Mouse (Mus musculus) liver, embryonic 11.5 days (tissue): ENCODE data around the gene Phb2. TPM values are rescaled to one million over a fixed set of nuclear protein-coding genes. Genes with fewer than 3 reads are reported as not detected.
A peak's percentile ranks its signal among the peaks of the same experiment; 100 is the strongest.
"Not testable (repeated sequence)": the region's sequence is repeated elsewhere in the genome, so short reads cannot be mapped to it uniquely, and the experiment has no call there.

Source experiments
- ATAC-seq: fragments of 200-750 bp; cut with Nextera tagmentation; replicated peaks from 2 replicates; pipeline ENCODE4 v1.8.0; 2017; ENCODE audit warnings: moderate number of reproducible peaks, mild to moderate bottlenecking, moderate TSS enrichment, moderate library complexity; ENCODE audit not compliant: low FRiP score
- DNase-seq: peaks from one replicate; pipeline ENCODE4 v3.0.0-alpha.2; 2017; ENCODE audit warnings: low spot score
- H3K27ac ChIP-seq: fragments of 300-500 bp; sonication (generic); 2 replicates; pipeline ENCODE4 v1.5.1; 2014; ENCODE audit warnings: mild to moderate bottlenecking, low read depth, low read length, control low read depth
- H3K27me3 ChIP-seq: fragments of 300-500 bp; sonication (generic); replicated peaks from 2 replicates; pipeline ENCODE4 v1.6.1; 2014; ENCODE audit warnings: low read length, mixed read lengths; ENCODE audit not compliant: control insufficient read depth, insufficient read depth
- H3K36me3 ChIP-seq: fragments of 300-500 bp; sonication (generic); 2 replicates; pipeline ENCODE4 v1.6.1; 2014; ENCODE audit warnings: mild to moderate bottlenecking, low read length, moderate library complexity, mixed read lengths; ENCODE audit not compliant: control insufficient read depth, insufficient read depth
- H3K4me1 ChIP-seq: fragments of 300-500 bp; sonication (generic); replicated peaks from 2 replicates; pipeline ENCODE4 v1.6.1; 2014; ENCODE audit warnings: low read length, mixed read lengths; ENCODE audit not compliant: control insufficient read depth, insufficient read depth
- H3K4me2 ChIP-seq: fragments of 300-500 bp; sonication (generic); 2 replicates; pipeline ENCODE4 v1.6.1; 2014; ENCODE audit warnings: mild to moderate bottlenecking, control low read depth, moderate library complexity
- H3K4me3 ChIP-seq: fragments of 300-500 bp; sonication (generic); 2 replicates; pipeline ENCODE4 v1.5.1; 2014; ENCODE audit warnings: low read depth, low read length, control low read depth
- H3K9ac ChIP-seq: fragments of 300-500 bp; sonication (generic); 2 replicates; pipeline ENCODE4 v1.6.1; 2014; ENCODE audit warnings: low read depth, low read length, control low read depth
- H3K9me3 ChIP-seq: fragments of 300-500 bp; sonication (generic); 2 replicates; pipeline ENCODE4 v1.6.1; 2016; ENCODE audit warnings: low read length, inconsistent platforms, mixed read lengths; ENCODE audit not compliant: control insufficient read depth
- WGBS: fragments of 180-500 bp; shearing (Covaris S2); extraction: QIAGEN DNeasy Blood & Tissue Kit; methylation state at CpG from one replicate; pipeline ENCODE4 v1.1.7; 2014; 5-methylcytosine and 5-hydroxymethylcytosine counted together
- polyA plus RNA-seq: library from polyadenylated mRNA; unstranded; fragments of >200 nt; fragmentation: Nextera tagmentation; extraction: Ambion mirVana; gene quantifications from 2 replicates; pipeline ENCODE4 v1.2.1, GENCODE M21; 2014

Phb2 gene
- polyA plus RNA-seq, 1 experiment from 2014 or later: 640 TPM

DNA sequence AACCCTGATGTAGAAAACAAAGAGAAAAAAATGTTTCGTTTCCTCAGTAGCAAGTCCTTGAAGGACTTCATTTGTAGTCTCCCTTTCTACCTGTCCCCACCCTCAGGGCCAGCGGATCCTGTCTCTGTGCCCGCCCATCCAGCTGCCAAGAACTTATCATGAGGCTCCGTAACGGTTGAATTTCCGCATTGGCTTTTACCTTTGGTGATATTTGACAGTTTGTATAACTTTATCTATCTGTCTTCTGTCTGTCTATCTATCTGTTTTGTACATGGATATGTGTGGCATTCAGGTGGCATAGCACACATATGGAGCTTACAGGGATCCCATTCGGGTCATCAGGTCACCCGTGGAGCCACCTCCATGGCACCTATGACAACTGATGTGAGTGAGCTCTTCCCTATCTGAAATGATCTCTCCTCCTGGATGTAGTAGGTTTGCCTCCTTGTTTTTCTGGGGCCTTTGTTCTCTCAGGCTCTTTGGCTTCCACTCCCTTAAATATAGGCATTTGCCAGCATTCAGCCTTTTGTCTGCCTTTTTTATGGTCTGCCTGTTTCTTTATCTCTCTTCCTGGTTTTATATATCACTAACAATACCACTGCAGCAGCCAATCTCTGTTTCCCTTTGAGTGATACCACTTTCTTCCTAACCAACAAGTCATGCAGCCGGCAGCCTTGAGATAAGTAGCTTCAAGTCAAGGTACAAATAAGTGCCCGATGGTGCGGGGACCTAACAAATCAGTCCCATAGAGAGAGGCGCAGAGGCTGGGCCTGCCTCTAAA is 26.3 kb upstream of the Phb2 start:
- peaks cover 47% of the 10 kb centered on the region for H3K4me1 ChIP-seq
- no peaks in the 10 kb centered on the region for H3K9me3 ChIP-seq
- H3K27ac ChIP-seq: peak overlapping the region; percentile 35; the same call in 1 of the 2 replicates
- H3K27me3 ChIP-seq: no peaks in the 10 kb centered on the region
- H3K4me3 ChIP-seq: no peak overlapping the region
- no peak overlapping the region for H3K9ac ChIP-seq
- DNase-seq (no peak), ATAC-seq (peak; percentile 69)
- no peaks in the 10 kb centered on the region for H3K36me3 ChIP-seq
- 57% methylated on average over 12 of the region's 12 CpGs for WGBS
- H3K4me2 ChIP-seq: peak overlapping the region; percentile 37

DNA sequence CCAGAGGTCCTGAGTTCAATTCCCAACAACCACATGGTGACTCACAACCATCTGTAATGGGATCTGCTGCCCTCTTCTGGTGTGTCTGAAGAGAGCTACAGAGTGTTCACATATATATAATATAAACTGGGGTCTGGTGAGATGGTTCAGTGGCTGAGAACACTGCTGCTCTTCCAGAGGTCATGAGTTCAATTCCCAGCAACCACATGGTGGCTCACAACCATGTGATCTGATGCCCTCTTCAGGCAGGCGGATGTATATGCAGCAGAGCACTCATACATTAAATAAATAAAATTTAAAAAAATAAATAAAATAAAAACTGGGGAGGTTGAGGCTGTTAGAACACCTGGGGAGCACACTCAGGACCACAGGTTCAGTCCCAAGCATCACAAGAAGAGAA is 25.5 kb upstream of the Phb2 start:
- H3K27me3 ChIP-seq, H3K27ac ChIP-seq, ATAC-seq, H3K4me2 ChIP-seq, H3K36me3 ChIP-seq, DNase-seq, H3K4me3 ChIP-seq, H3K9me3 ChIP-seq, H3K9ac ChIP-seq: not testable (repeated sequence)
- H3K4me1 ChIP-seq: peaks cover 47% of the 10 kb centered on the region
- WGBS: 58% methylated on average over 1 of the region's 1 CpGs

DNA sequence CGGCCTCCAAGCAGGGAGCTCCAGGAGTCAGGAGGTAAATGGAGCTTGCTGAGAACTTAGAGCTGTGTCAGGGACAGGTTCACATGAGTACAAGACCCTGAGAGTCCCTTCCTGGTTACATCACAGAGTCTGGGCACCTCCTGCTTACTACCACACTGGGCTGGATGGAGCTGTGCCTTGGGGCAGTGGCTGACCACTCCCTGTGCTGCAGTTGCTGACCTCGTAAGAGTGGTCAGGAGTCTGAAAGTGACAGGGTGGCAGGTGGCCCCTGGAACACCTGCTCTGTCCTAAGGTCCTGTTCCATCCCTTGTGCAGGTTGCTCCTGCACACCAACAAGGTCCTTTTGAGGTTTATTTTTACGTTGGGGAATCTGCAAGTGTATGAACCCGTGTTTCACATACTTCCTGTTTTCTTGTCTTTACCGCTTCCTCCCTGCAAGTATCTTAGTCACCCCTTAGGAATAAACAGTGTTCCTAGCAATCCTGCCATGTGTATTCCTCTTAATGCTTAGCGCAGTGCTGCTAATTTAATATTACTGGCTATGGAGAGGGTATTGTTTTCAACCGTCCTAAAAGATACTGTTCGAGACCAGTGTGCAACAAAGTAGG is 23.9 kb upstream of the Phb2 start:
- DNase-seq (no peak), ATAC-seq (no peak)
- WGBS: 72% methylated on average over 8 of the region's 8 CpGs
- H3K27ac ChIP-seq: no peak overlapping the region
- H3K9me3 ChIP-seq: no peaks in the 10 kb centered on the region
- H3K4me1 ChIP-seq: peaks cover 36% of the 10 kb centered on the region
- H3K9ac ChIP-seq: no peak overlapping the region
- H3K4me2 ChIP-seq: no peak overlapping the region
- no peak overlapping the region for H3K4me3 ChIP-seq
- no peaks in the 10 kb centered on the region for H3K27me3 ChIP-seq
- no peaks in the 10 kb centered on the region for H3K36me3 ChIP-seq

DNA sequence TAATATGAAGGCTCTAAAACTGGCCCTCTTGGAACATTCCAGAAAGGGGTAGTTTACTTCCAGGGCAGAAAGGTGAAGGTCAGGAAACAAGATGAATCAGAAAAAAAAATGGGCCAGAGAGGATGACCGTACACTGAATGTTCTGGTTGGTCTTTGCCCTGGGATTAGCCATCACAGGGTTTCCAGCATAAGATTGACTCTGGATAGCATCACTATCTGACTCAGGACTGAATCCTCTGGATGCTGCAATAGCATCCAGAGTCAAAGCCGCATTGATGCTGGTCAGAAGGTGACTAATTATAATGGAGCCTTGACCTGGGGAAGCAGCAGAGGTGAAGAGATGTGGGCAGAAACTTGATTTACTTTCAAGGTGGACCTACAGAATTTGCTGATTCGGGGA is 23.1 kb upstream of the Phb2 start:
- Histone ChIP-seq H3K36me3 (no peaks in the 10 kb centered on the region), H3K4me3 (no peak overlapping the region), H3K9me3 (no peaks in the 10 kb centered on the region), H3K27ac (no peak overlapping the region), H3K9ac (no peak overlapping the region), H3K27me3 (no peaks in the 10 kb centered on the region), H3K4me1 (peaks cover 28% of the 10 kb centered on the region), H3K4me2 (no peak overlapping the region)
- 94% methylated on average over 3 of the region's 3 CpGs for WGBS
- ATAC-seq (no peak), DNase-seq (no peak)

DNA sequence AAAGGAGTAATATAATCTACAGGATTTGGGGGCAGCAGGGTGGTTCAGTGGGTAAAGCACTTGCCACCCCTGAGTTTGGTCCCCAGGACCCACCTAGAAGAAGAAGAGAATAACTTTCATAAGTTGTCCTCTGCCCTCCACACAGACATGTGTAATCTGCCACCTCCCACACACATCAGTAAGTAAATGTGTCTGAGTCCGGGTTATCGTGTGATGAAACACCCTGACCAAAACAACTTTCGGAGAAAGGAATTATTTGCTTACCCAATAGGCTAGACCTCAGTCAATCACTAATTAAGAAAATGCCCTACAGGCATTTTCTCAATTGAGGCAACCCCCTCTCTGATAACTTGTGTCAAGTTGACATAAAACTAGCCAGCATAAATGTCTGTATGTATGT is 21.6 kb upstream of the Phb2 start:
- no peak overlapping the region for H3K9ac ChIP-seq
- H3K4me3 ChIP-seq: no peak overlapping the region
- no peaks in the 10 kb centered on the region for H3K27me3 ChIP-seq
- H3K27ac ChIP-seq: no peak overlapping the region
- peaks cover 19% of the 10 kb centered on the region for H3K4me1 ChIP-seq
- no peaks in the 10 kb centered on the region for H3K36me3 ChIP-seq
- ATAC-seq (no peak), DNase-seq (no peak)
- WGBS: 89% methylated on average over 3 of the region's 3 CpGs
- no peaks in the 10 kb centered on the region for H3K9me3 ChIP-seq
- no peak overlapping the region for H3K4me2 ChIP-seq

DNA sequence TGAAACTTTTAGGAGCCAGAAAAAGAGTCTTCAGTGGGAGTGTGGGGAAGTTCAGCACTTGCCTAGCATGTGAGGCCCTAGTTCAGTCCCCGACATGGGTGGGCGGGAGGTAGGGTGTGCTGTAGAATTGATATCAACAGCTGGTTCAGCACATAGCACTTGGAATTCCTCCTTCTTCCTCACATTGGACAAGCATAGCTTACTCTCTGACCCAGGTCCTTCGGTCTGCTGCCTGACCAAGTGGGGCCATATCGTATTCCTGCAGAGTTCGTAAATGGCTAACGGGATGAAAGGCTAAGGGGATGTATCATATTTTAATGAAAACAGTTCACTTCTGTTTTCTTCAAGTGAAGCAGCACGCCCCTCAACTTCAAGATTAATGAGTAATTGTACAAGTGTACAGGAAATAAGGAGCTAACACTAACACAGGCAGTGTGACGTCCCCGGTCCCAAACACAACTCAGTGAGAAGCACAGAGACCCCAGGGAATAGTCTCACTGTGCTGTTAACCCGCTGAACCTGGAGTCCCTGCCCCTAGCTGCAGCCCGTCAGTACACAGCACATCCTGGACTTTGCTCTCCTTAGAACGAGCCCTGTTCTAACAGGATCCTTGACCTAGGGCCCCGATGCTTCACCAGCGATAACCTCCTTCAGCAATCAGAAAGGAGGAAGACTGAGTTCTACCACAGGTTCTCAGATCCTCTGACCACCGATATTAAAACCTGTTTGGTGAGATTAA is 18.7 kb upstream of the Phb2 start:
- peaks cover 6% of the 10 kb centered on the region for H3K4me1 ChIP-seq
- H3K27ac ChIP-seq: no peak overlapping the region
- H3K9ac ChIP-seq: no peak overlapping the region
- ATAC-seq (no peak), DNase-seq (no peak)
- H3K4me2 ChIP-seq: no peak overlapping the region
- H3K9me3 ChIP-seq: no peaks in the 10 kb centered on the region
- no peak overlapping the region for H3K4me3 ChIP-seq
- WGBS: 83% methylated on average over 15 of the region's 15 CpGs
- peaks cover 3% of the 10 kb centered on the region; the same call in 1 of the 2 replicates for H3K36me3 ChIP-seq
- H3K27me3 ChIP-seq: no peaks in the 10 kb centered on the region

DNA sequence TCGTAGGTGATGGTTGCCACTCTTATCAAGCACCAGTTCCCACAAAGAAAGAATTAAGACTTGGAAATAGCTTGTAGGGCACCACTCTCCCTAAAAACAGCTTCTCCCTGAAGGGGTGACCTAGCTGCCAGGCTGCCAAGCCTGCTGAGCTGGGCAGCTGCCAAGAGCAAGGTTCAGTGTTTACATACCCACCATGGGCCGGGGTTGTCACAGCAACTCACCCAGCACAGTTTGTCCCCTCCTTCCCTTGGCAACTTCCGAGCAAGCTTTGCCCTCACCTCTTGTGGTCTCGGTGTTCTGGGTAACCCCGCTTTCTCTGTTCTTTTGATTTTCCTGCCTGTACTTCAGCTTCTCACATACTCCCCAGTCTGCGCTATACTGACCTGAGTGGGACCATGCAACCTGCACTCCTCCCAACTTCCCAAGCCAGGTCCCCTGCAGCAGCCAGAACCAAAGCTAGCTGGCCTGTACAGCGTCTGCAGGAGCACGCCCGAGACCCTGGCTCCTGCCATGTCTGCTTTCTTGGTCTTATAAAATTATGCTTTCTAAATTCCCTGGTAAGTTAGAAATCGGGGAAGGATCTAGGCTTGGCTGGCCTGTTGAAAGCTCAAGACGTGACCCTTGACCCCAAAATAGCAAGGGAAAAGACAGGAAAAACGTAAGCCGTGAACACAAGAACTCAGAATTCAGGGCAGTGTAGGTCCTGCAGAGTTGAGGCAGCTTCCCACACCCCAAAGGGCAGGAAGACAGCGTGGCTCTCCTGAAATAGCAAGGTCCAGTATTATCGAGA is 17.8 kb upstream of the Phb2 start:
- Histone ChIP-seq H3K4me2 (no peak overlapping the region), H3K27ac (no peak overlapping the region), H3K4me3 (no peak overlapping the region), H3K9ac (no peak overlapping the region), H3K4me1 (peaks cover 6% of the 10 kb centered on the region), H3K9me3 (no peaks in the 10 kb centered on the region), H3K27me3 (no peaks in the 10 kb centered on the region), H3K36me3 (peaks cover 3% of the 10 kb centered on the region; the same call in 1 of the 2 replicates)
- no peak for DNase-seq
- 89% methylated on average over 15 of the region's 15 CpGs for WGBS
- no peak for ATAC-seq

DNA sequence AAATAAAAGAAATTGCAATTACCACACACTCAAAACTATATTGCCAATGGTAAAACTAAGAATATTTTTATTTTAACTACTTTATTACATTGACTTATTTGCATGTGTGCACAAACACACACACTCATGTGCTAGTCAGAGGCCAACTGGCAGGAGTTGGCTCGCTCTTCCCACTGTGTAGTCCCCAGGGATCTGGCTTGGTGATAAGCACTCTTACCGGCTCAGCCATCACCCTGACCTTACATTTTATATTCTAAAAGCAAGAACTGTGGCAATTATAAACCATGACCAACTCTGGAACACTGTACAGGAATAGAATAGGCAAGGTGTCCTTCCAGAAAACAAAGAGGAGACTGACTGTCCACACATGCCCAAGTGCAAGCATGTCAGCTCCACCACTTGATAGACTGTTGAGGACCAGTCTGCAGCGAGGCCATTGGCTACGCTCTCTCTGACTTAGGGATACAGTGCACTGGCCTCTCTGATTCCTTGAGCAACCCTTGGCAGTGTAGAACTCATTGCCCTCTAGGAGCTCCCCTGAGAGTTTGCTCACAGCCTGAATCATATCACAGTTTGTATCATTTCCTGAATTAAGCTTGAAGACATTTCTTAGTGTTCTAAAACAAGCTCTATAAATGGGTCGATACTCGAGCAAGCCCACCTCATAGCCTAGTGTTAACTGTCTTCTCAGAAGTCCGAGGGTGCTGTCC is 15.5 kb upstream of the Phb2 start:
- whole genome bisulfite sequencing: 87% methylated on average over 7 of the region's 7 CpGs
- Histone ChIP-seq H3K9ac (no peak overlapping the region), H3K36me3 (peaks cover 7% of the 10 kb centered on the region; the same call in 1 of the 2 replicates), H3K4me3 (no peak overlapping the region), H3K4me2 (no peak overlapping the region), H3K27me3 (no peaks in the 10 kb centered on the region), H3K9me3 (no peaks in the 10 kb centered on the region), H3K27ac (no peak overlapping the region), H3K4me1 (peaks cover 6% of the 10 kb centered on the region; the same call in 1 of the 2 replicates)
- no peak for ATAC-seq
- no peak for DNase-seq
